Mouse (Mus musculus) adrenal gland, adult 18-20 months (tissue): ENCODE results near the gene Htra2. TPM values are rescaled to one million over a fixed set of nuclear protein-coding genes. Genes with fewer than 3 reads are reported as not detected.

Experiments used
- DNase-seq, 2 experiments: peaks; one replicate each; pipeline ENCODE4 v3.0.0; 2021 to 2022; ENCODE audit warnings: low spot score in 2 of 2
- total RNA-seq, 2 experiments: library from RNA; stranded (reverse); gene quantifications; 1 replicate in 1 of 2; 2 replicates in 1 of 2; pipeline ENCODE4 v1.2.3; 2021

Gene Htra2
- total RNA-seq, 2 experiments from 2014 or later, result 44.0 to 55.2 TPM

- peak; percentile 71 to 72 for DNase-seq
Observed at GRCm38 (mm10) chr6:83033249-83034185, 21.6 kb downstream of the Htra2 start, which contains the start of the genes Dok1 and Loxl3. Gene Dok1, minus strand, starts transcription at chr6:83033471. Gene Loxl3, plus strand, starts transcription at chr6:83034173.

DNA sequence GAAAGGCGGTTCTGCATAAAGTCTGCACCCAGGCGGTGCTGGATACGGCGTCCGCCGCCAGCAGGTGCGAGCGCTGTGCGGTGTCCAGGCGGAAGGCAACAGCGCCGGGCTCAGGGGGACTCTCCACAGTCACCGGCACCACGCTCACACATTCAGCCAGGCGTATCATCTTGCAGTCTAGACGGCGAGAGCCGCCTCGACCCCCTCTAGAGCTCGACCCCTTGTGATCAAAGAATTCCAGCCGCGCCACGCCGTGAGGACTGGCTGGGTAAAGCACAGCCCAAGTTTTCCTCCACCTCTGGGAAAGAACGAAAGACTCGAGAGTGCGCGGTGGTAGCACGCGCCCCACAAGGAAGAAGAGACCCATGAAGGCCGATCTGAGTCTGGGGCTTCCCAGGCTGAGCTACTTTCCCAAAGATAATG lies 22.3 kb downstream of the Htra2 start:
- peak in 1 of 2 experiments; percentile 42 for DNase-seq

DNA sequence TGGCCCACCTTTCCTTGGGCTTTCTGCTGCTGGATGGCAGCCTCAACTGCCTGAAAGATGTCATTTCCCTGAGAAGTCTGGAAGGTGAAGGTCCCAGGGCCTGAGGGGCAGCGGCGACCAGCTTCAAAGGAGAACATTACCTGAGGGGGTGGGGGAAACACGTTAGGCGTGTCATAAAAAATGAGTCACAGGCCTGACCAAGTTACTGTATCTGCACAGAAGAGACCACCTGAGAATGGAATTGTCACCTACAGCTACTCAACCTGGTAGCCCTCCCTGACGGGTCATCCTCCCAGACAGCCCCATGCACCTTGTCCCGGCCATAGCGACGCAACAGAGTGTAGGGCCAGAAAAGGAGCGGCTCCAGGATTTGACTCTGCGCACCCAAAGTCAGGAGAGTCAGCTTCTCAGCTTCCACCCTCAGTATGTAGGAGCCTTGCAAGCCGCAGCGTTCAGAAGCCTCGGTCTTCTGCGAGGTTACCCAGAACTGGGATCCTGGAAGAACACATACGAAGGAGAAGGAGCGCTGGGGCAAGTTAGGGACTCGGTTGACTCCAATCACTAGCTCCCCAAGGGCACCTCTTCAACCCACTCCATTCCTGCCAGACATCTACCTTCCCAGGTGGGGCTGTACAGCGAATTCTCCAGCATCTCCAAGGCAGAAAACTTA lies 23.0 kb downstream of the Htra2 start:
- DNase-seq, result no peak

- DNase-seq, result no peak
Observed at GRCm38 (mm10) chr6:83031111-83031510, 24.0 kb downstream of the Htra2 start.

- DNase-seq, result no peak
Observed at GRCm38 (mm10) chr6:83029777-83030176, 25.3 kb downstream of the Htra2 start.

DNA sequence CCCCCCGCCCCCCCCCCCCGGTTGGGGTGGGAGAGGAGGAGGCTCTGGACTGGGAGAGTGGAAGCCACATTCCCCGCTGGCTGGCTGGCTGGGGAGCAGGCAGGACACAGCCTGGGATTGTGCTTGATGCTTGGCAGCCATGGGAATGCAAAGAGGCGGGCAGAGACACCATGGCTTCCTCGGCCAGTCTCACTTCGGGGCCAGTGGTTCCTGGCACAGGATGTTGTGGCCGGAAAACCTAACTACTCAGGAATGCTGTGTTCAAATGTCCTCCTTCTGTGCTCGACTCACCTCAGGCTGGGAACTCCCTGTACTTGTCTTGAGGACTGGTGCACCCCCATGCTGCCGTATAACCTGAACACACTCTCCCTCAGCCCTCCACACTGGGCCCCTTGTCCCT lies 27.4 kb downstream of the Htra2 start:
- DNase-seq, result no peak

DNA sequence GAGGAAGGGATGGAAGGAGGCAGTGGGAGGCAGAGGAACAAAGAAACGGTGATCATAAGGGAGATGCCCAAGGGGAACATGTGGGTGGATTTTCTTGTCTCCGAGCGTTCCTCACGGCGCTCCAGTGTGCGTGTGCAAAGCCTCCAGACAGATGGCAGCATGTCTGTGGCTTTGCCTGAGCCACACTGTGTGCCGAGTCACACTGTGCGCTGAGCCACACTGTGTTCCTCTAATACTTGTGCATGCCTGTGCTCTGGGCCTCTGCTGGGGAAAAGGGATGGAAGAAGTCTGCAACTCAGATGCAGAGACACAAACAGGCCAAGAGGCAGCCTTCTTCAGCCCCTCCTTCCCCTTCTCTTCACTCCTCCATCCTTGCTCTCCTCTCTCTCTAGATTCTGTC lies 27.8 kb downstream of the Htra2 start:
- DNase-seq, result no peak

- no peak for DNase-seq
Observed at GRCm38 (mm10) chr6:83025221-83025620, 29.9 kb downstream of the Htra2 start.

DNA sequence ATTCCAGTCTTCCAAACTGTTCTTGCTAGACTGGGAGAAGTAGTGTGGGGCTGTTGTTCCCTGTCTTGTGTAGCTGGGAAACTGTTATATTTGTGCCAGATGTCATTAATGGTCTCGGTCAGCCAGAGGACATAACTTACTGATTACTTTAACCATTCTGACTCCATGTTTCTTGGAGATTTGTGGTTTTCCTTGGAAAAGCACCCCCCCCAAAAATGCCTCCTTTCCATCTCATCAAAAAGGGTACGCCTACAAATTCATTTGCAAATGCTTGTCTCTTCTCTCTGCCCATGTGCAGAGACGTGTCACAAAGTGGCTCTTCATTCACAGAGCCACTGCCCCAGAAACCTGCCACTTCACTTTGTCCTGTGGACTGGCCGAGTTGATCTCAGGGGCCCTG lies 30.7 kb downstream of the Htra2 start:
- DNase-seq, result no peak

DNA sequence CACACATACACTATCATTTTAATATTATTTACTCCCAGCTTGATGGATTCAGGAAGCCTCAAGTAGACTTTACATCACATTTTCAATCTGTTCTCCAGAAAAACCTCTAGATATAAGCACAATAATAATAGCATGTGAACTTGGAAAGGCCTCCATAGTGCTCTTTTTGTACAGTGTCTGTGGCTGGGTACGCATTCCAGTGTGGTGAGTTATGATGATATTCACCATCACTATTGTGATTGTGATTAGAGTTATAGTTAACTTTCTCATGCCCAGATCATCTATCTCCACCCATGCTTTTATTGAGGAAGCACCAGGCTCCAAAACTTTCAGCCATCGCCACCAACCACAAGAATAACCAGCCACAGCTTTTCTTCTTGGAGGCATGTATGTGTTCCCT lies 31.3 kb downstream of the Htra2 start:
- DNase-seq, result no peak

DNA sequence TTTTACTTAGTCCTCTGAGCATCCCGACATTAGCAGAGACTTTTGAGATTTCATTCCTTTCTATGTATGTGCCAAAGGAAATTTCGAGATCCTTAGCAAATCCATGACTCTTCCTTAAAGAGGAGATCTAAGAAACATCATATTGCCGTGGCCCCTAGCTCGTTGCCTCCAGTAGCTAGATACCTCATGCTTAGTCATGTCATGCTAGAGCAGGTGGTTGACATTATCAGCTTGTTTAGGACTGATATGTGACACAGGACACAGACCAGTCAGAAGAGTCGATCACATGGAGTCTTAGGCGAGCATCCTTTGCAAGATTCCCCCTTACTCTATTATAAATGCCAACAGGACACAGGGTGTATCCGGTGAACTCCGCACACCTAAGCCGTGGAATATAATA lies 32.1 kb downstream of the Htra2 start:
- no peak for DNase-seq

- no peak for DNase-seq
Observed at GRCm38 (mm10) chr6:83020836-83021593, 34.1 kb downstream of the Htra2 start.

DNA sequence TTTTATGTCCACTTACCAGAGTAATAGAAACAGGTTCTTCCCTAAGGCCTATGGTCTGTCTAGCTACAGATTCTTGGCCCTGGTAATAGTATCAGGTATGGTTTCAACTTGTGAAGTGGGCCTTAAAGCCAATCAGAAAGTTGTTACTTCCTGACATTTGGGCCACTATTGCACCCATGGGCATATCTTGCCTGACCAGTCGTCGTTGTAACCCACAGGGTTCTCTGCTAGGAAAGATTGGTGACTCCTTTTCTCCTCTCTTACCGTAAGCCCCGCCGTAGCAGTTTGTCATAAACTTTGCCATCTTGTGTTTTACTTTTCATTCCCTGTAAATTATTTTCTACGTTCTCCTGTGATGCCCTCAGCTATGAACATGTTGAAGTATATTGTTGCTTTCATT lies 35.0 kb downstream of the Htra2 start:
- no peak for DNase-seq

GRCm38 (mm10) chr6:83019044-83019443 lies 36.0 kb downstream of the Htra2 start:
- DNase-seq, result no peak

- DNase-seq, result peak in 1 of 2 experiments; percentile 5
Observed at GRCm38 (mm10) chr6:83017190-83017589, 37.9 kb downstream of the Htra2 start.

DNA sequence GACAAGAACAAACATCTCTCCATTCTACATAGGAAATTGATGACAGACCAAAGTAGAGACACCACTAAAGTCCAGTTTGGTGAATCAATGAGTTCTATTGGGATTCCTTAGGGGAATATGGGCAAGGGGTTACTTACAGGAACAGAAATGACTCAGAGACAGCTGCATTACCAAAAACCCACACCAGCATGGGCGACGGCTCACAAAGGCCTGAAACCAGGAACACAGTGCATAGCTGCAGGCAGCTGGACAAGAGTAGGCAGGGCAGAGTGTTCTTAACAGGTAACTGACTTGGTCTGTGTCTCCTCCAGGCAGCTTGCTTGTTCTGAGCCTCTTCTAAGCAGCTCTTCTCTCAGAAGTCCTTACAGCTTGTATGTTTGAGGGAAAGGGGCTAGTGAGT lies 39.3 kb downstream of the Htra2 start:
- no peak for DNase-seq

- peak in 1 of 2 experiments; percentile 8 for DNase-seq
Observed at GRCm38 (mm10) chr6:83014482-83015466, 40.3 kb downstream of the Htra2 start.

DNA sequence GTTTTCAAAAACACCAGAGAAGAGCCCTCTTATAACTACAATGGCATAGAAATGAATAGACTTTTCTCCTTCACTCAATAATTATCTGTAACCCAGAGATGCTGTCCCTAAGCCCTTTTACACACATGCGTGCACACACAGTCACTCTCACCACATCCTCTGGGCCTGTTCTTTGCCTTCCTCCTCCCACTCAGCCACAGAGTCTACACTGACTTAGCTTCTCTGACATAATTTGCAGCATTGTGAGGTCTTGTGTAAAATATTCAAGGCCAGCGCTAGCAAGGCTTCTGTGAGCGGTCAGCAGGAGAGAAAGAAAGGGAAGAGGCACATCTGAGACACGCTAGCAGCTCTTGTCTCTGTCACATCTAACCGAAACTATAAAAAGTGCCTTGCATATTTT lies 41.6 kb downstream of the Htra2 start:
- DNase-seq, result no peak

DNA sequence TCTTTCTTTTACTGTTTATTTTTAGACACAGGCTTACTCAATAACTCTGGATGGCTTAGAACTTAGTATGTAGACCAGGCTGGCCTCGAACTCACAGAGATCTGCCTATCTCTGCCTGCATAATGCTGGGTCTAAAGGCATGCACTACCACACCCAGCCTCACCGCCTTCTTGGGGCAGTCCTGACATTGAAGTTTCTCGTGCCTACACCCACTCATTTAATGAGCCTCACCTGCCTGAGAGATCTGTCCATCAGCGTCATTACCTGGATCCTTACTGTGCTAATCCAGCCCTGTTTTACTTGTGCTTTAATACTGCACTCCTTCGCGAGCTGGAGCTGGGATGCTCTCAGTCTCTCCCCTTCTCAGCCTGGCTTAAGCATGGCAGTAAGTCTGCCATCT lies 43.3 kb downstream of the Htra2 start:
- no peak for DNase-seq

DNA sequence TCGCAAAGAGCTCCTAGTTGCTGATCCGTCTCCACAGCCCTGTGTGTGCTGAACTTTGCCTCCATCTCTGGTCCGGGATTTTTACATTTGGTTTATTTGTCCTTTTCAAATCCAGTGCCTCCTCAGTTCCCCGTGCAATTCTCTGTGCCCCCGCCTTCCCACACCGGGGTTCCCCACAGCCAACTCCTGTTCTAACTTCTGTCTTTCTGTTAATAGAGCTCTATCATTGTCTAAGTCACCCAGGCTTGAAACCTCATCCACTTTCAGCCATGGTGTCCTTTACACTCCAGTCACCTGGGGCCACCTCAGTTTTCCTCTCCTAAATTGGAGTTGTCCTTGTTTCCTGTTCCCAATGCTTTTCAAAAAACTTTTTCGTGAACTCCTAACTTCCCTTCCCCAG lies 43.8 kb downstream of the Htra2 start:
- no peak for DNase-seq
